In the genomic region with DNA sequence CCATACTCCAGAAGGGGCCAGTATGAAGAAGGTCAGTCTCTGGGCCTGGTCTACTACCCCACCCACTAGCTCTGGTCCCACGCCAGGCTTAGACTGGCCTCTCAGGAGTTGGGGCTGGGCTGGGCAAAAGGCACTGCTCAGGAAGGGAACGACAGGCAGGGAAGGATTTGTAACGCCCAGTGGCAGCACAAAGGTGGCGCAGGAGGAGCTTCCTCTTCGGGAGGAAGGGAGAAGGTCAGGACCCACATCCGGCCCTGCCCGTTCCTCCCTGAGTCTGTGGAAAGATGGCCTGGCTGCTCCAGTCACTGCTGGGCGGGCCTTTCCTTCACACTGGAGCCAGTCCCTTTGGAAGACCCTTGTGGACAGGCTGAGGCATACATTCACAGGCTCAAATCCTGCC, we compare ENCODE assay signal across 13 mouse cellular contexts. TPM values are rescaled to one million over a fixed set of nuclear protein-coding genes. Genes with fewer than 3 reads are reported as not detected.
DNase-seq lines count a peak whose midpoint lies in the region; ATAC-seq lines count a peak whose summit lies in the region.
"Had no signal": no experiment of that assay in that cellular context is flagged by ENCODE, and none has a peak within 500 bp of the region (broad histone marks: within the 10 kb centered on the region; RNA-seq: fewer than 3 reads in every experiment).

No protein-coding gene starts in this region.

- H3K4me1 ChIP-seq in liver, embryonic 16.5 days (ENCODE audit: control insufficient read depth, low read depth, low read length) = no peaks in the 10 kb centered on the region
- H3K4me1 ChIP-seq: hindbrain, embryonic 15.5 days had no signal

- H3K4me3 ChIP-seq in liver, embryonic 16.5 days (ENCODE audit: low read depth, low read length) = no peak overlapping the region
- H3K4me3 ChIP-seq: embryonic facial prominence, embryonic 15.5 days; hindbrain, embryonic 15.5 days; limb, embryonic 10.5 days had no signal

- no peak overlapping the region for H3K4me2 ChIP-seq in liver, embryonic 16.5 days (ENCODE audit: low read depth, low read length)
- H3K4me2 ChIP-seq: embryonic facial prominence, embryonic 15.5 days; hindbrain, embryonic 15.5 days had no signal

- no peak overlapping the region for H3K9ac ChIP-seq in liver, embryonic 16.5 days (ENCODE audit: low read depth, low read length)
- H3K9ac ChIP-seq: embryonic facial prominence, embryonic 15.5 days; hindbrain, embryonic 15.5 days had no signal

- 30% methylated on average over 8 of the region's 8 CpGs for WGBS in liver, embryonic 16.5 days (ENCODE audit: insufficient replicate concordance)

- H3K27me3 ChIP-seq in liver, embryonic 16.5 days (ENCODE audit: control insufficient read depth, insufficient read depth, low read depth, low read length) = no peaks in the 10 kb centered on the region
- H3K27me3 ChIP-seq: embryonic facial prominence, embryonic 15.5 days; hindbrain, embryonic 15.5 days had no signal

- no peaks in the 10 kb centered on the region for H3K9me3 ChIP-seq in liver, embryonic 16.5 days (replicated peaks; ENCODE audit: control insufficient read depth, low read length)
- H3K9me3 ChIP-seq: embryonic facial prominence, embryonic 15.5 days; hindbrain, embryonic 15.5 days; limb, embryonic 10.5 days had no signal

- DNase-seq in adipocyte (ENCODE audit: low spot score) = peak; percentile 20
- peak; percentile 64 for DNase-seq in adrenal gland, postnatal 14 days
- peak; percentile 40 to 60 for DNase-seq in heart, postnatal 10 days
- DNase-seq in thymus, postnatal 10 days (ENCODE audit: low spot score in 2 of 2) = no peak
- DNase-seq in layer of hippocampus, postnatal 10 days (ENCODE audit: low spot score in 2 of 2) = no peak
- DNase-seq in thymus, postnatal 0 days (ENCODE audit: low spot score) = no peak
- DNase-seq: right cerebral cortex, adult 18-20 months had no signal

- H3K36me3 ChIP-seq in liver, embryonic 16.5 days (ENCODE audit: control insufficient read depth, insufficient read depth) = no peaks in the 10 kb centered on the region
- H3K36me3 ChIP-seq: embryonic facial prominence, embryonic 15.5 days; hindbrain, embryonic 15.5 days; limb, embryonic 10.5 days had no signal

- intact Hi-C loops in heart, postnatal 10 days (cut with DNase I) = no loop called here

- ATAC-seq in liver, embryonic 16.5 days (ENCODE audit: low read depth) = peak; percentile 24; the same call in 1 of the 2 replicates
- no peak for ATAC-seq in erythroblast, adult 5-6 weeks (replicated peaks; ENCODE audit: low FRiP score, poor library complexity, severe bottlenecking)

- no peak overlapping the region for H3K27ac ChIP-seq in liver, embryonic 16.5 days (ENCODE audit: low read length)
- H3K27ac ChIP-seq: embryonic facial prominence, embryonic 15.5 days; hindbrain, embryonic 15.5 days; limb, embryonic 10.5 days had no signal

RNA-seq across cellular contexts. Expression of a gene that starts 9.3 kb away (rescaled TPM):
- total RNA-seq in adrenal gland, postnatal 14 days (2021) = 72.3 and 74.8 TPM in 2 replicates
- 10 to 100 TPM; 55.5 to 57.3 TPM for total RNA-seq in heart, postnatal 10 days (2021)
- 36.4 and 37.9 TPM in 2 replicates for polyA plus RNA-seq in liver, embryonic 16.5 days (2015; fragmentation: Nextera tagmentation; extraction: Ambion mirVana)
- total RNA-seq in erythroblast, adult 5-6 weeks (2015; ENCODE audit: low replicate concordance) = 8.8 and 11.7 TPM in 2 replicates
- total RNA-seq in erythroblast, adult 5-6 weeks (2017; ENCODE audit: low replicate concordance) = 11.2 and 17.0 TPM in 2 replicates
- 10 to 100 TPM; 72.9 to 78.3 TPM for total RNA-seq in layer of hippocampus, postnatal 10 days (2021)
- 87.5 and 91.5 TPM in 2 replicates for polyA plus RNA-seq in thymus, postnatal 0 days (2015; fragmentation: Nextera tagmentation; extraction: Ambion mirVana)

RNA-seq across cellular contexts. Expression of a gene that starts 42.6 kb away (rescaled TPM):
- 0.22 and 0.23 TPM in 2 replicates for total RNA-seq in adrenal gland, postnatal 14 days (2021)
- total RNA-seq in heart, postnatal 10 days (2021) = 1 to 10 TPM in 1 of 2 experiments, under 1 TPM in 1; 0.82 to 1.1 TPM
- polyA plus RNA-seq in liver, embryonic 16.5 days (2015; fragmentation: Nextera tagmentation; extraction: Ambion mirVana) = 0.07 TPM in 2 replicates
- total RNA-seq in erythroblast, adult 5-6 weeks (2015; ENCODE audit: low replicate concordance) = not detected in 2 replicates
- not detected in 2 replicates for total RNA-seq in erythroblast, adult 5-6 weeks (2017; ENCODE audit: low replicate concordance)
- total RNA-seq in layer of hippocampus, postnatal 10 days (2021) = under 1 TPM; 0.56 to 0.87 TPM
- 0.03 TPM in 1 of 2 replicates, not detected in the other for polyA plus RNA-seq in thymus, postnatal 0 days (2015; fragmentation: Nextera tagmentation; extraction: Ambion mirVana)
- total RNA-seq: monocyte, adult 5-6 weeks had no signal

RNA-seq across cellular contexts. Expression of a gene that starts 57.6 kb away (rescaled TPM):
- not detected in 2 replicates for total RNA-seq in adrenal gland, postnatal 14 days (2021)
- not detected for total RNA-seq in heart, postnatal 10 days (2021)
- not detected in 2 replicates for polyA plus RNA-seq in liver, embryonic 16.5 days (2015; fragmentation: Nextera tagmentation; extraction: Ambion mirVana)
- total RNA-seq in erythroblast, adult 5-6 weeks (2015; ENCODE audit: low replicate concordance) = not detected in 2 replicates
- total RNA-seq in erythroblast, adult 5-6 weeks (2017; ENCODE audit: low replicate concordance) = not detected in 2 replicates
- 100 to 1,000 TPM; 127 to 143 TPM for total RNA-seq in layer of hippocampus, postnatal 10 days (2021)
- not detected in 2 replicates for polyA plus RNA-seq in thymus, postnatal 0 days (2015; fragmentation: Nextera tagmentation; extraction: Ambion mirVana)
- total RNA-seq: monocyte, adult 5-6 weeks had no signal

Comparison
In these comparisons a context has a peak if more than half of its experiments do, and no peak if none do; other contexts are left out.
1. DNase-seq: peak in adipocyte (single experiment), adrenal gland, postnatal 14 days (single experiment) and heart, postnatal 10 days (2 of 2); none in thymus, postnatal 10 days (0 of 2), layer of hippocampus, postnatal 10 days (0 of 2) and thymus, postnatal 0 days (single experiment).
2. RNA of a gene that starts 57.6 kb away (total RNA-seq): 127 to 143 TPM in layer of hippocampus, postnatal 10 days; not detected in heart, postnatal 10 days, not detected in adrenal gland, postnatal 14 days and not detected in erythroblast, adult 5-6 weeks; every median in the first group is over 100 times any median in the second.